Mouse (Mus musculus) liver, embryonic 16.5 days (tissue): ENCODE measurements around the gene Nfkb1. TPM values are rescaled to one million over a fixed set of nuclear protein-coding genes. Genes with fewer than 3 reads are reported as not detected.

ENCODE experiments used
- ATAC-seq: fragments of 200-750 bp; cut with Nextera tagmentation; 2 replicates; pipeline ENCODE4 v1.8.0; 2017; ENCODE audit warnings: low read depth, mild to moderate bottlenecking, moderate number of reproducible peaks, moderate library complexity
- H3K27ac ChIP-seq: fragments of 300-500 bp; sonication (generic); 2 replicates; pipeline ENCODE4 v1.5.1; 2014; ENCODE audit warnings: mild to moderate bottlenecking, low read length
- H3K27me3 ChIP-seq: fragments of 300-500 bp; sonication (generic); 2 replicates; pipeline ENCODE4 v1.6.1; 2014; ENCODE audit warnings: low read depth, low read length, mixed read lengths; ENCODE audit not compliant: control insufficient read depth, insufficient read depth
- H3K36me3 ChIP-seq: fragments of 300-500 bp; sonication (generic); 2 replicates; pipeline ENCODE4 v1.6.1; 2014; ENCODE audit warnings: mild to moderate bottlenecking; ENCODE audit not compliant: control insufficient read depth, insufficient read depth
- H3K4me1 ChIP-seq: fragments of 300-500 bp; sonication (generic); 2 replicates; pipeline ENCODE4 v1.6.1; 2014; ENCODE audit warnings: low read depth, low read length, mixed read lengths; ENCODE audit not compliant: control insufficient read depth
- H3K4me2 ChIP-seq: fragments of 300-500 bp; sonication (generic); 2 replicates; pipeline ENCODE4 v1.6.1; 2014; ENCODE audit warnings: low read depth, low read length, mixed read lengths
- H3K4me3 ChIP-seq: fragments of 300-500 bp; sonication (generic); 2 replicates; pipeline ENCODE4 v1.5.1; 2014; ENCODE audit warnings: low read depth, mild to moderate bottlenecking, low read length
- H3K9ac ChIP-seq: fragments of 300-500 bp; sonication (generic); 2 replicates; pipeline ENCODE4 v1.6.1; 2014; ENCODE audit warnings: low read depth, low read length
- H3K9me3 ChIP-seq: fragments of 300-500 bp; sonication (generic); replicated peaks from 2 replicates; pipeline ENCODE4 v1.6.1; 2016; ENCODE audit warnings: low read length; ENCODE audit not compliant: control insufficient read depth
- WGBS: fragments of 180-500 bp; shearing (Covaris S2); extraction: QIAGEN DNeasy Blood & Tissue Kit; methylation state at CpG from one replicate; pipeline ENCODE4 v1.1.7; 2014; ENCODE audit not compliant: insufficient replicate concordance; 5-methylcytosine and 5-hydroxymethylcytosine counted together
- polyA plus RNA-seq: library from polyadenylated mRNA; unstranded; fragments of >200 nt; fragmentation: Nextera tagmentation; extraction: Ambion mirVana; gene quantifications from 2 replicates; pipeline ENCODE4 v1.2.1, GENCODE M21; 2015

The Nfkb1 gene
- polyA plus RNA-seq, 1 experiment from 2014 or later, result 10.7 TPM

DNA sequence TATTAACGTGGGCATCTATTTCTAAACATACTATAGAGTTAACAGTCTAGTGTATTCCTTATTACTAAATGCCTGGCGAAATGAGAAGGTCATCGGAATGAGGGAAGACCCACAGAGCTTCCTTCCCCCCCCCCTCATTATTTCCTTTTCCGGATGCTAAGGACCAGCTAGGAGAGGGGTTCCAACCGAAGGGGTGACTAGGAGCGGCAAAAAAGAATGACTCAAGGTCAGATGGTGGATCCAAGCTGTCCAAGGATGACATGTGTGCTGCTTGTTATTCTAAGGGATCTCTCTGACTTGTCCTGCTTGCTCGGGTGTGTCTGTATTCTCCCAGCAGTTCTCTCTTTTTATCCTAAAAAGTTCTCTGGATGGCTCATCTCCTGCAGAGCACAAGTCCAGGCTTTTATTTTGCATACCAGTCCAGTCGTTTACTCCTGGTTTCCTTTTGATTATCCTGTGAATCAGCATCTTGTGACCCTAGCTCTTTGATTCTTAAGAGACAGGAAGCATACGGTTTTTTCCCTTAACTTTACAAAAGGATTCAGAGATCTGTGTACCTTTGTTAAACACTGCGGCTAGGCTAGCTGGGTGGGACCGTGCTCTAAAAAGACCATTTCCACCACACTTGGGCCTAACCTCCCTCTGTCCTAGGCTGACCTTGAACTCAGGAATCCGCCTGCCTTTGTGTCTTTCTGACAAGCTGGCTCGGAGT lies 145.0 kb downstream of the Nfkb1 start:
- H3K9ac ChIP-seq, result no peak overlapping the region
- no peak overlapping the region for H3K4me3 ChIP-seq
- ATAC-seq, result no peak
- H3K36me3 ChIP-seq, result peaks cover 3% of the 10 kb centered on the region
- H3K27me3 ChIP-seq, result no peaks in the 10 kb centered on the region
- no peak overlapping the region for H3K27ac ChIP-seq
- H3K4me2 ChIP-seq, result no peak overlapping the region
- 63% methylated on average over 13 of the region's 13 CpGs for WGBS
- no peaks in the 10 kb centered on the region for H3K9me3 ChIP-seq
- H3K4me1 ChIP-seq, result no peaks in the 10 kb centered on the region

Other genes starting within 250 kb of the Nfkb1 start
- 6.6 and 7.2 TPM in 2 replicates for gene Manba, start 205.9 kb downstream of the Nfkb1 start, polyA plus RNA-seq
- 31.5 and 33.8 TPM in 2 replicates for gene Slc39a8, start 133.7 kb upstream of the Nfkb1 start, polyA plus RNA-seq